Mouse (Mus musculus): ENCODE results near the gene Atpaf2. TPM values are rescaled to one million over a fixed set of nuclear protein-coding genes. Genes with fewer than 3 reads are reported as not detected.
A peak's percentile ranks its signal among the peaks of the same experiment; 100 is the strongest.

Atpaf2 gene
- polyA plus RNA-seq, 1 experiment from 2014 or later: 22.6 TPM

DNA sequence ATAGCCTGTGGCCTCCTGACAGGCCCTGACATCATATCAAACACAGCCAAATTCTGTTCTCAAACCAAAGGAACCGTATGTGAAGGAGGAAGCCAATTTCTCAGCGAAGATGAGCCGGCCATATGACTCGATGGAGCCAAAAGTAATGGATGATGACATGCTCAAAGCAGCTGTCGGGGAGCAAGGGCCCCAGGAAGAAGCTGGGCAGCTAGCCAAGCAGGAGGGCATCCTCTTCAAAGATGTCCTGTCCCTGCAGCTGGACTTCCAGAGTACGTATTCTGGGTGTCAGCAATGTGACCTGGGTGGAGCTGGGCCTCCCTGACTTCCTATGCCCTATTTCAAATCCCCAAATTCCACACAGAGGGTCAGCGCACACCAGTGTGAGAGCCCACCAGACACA is 59.7 kb downstream of the Atpaf2 start:
- 60% methylated on average over 7 of the region's 7 CpGs for WGBS (ENCODE audit: insufficient replicate concordance)
- Histone ChIP-seq H3K27me3 (ENCODE audit: insufficient read depth, low read length) (no peaks in the 10 kb centered on the region), H3K4me2 (ENCODE audit: low read depth, low read length) (no peak overlapping the region), H3K4me1 (ENCODE audit: insufficient read depth) (peaks cover 5% of the 10 kb centered on the region; the same call in 1 of the 2 replicates), H3K36me3 (replicated peaks; ENCODE audit: insufficient read depth, low read length) (no peaks in the 10 kb centered on the region), H3K9me3 (ENCODE audit: low read length) (no peaks in the 10 kb centered on the region), H3K4me3 (ENCODE audit: low read depth, low read length) (no peak overlapping the region), H3K9ac (replicated peaks) (no peak overlapping the region), H3K27ac (ENCODE audit: low read depth) (no peak overlapping the region)
- DNase-seq (no peak), ATAC-seq (no peak)
- TF ChIP-seq CTCF (IDR thresholded peaks at IDR 0.05; ENCODE audit: low read depth) (no peak), EP300 (IDR thresholded peaks at IDR 0.05; ENCODE audit: low read depth) (no peak)

DNA sequence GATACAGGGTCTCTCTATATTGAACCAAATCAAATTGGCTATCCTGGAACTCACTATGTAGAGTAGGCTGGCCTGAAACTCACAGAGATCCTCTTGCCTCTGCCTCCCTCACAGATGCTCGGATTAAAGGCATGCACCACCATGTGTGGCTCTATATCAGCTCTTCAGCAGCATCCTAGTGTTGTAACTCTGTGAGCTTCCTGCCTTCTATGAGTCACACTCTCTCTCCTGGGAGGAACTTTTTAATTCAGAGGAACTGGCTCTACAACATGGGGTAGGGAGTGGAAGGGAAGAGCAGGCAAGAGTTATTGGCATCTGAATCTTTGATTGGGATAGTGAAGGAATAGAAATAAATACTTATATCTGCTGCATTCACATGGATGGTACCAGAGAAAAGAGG is 61.1 kb downstream of the Atpaf2 start:
- Histone ChIP-seq H3K4me3 (ENCODE audit: low read depth, low read length) (no peak overlapping the region), H3K4me1 (ENCODE audit: insufficient read depth) (peaks cover 9% of the 10 kb centered on the region; the same call in 1 of the 2 replicates), H3K9ac (replicated peaks) (no peak overlapping the region), H3K9me3 (ENCODE audit: low read length) (no peaks in the 10 kb centered on the region), H3K27ac (ENCODE audit: low read depth) (no peak overlapping the region), H3K27me3 (ENCODE audit: insufficient read depth, low read length) (no peaks in the 10 kb centered on the region), H3K36me3 (replicated peaks; ENCODE audit: insufficient read depth, low read length) (no peaks in the 10 kb centered on the region), H3K4me2 (ENCODE audit: low read depth, low read length) (no peak overlapping the region)
- no peak for DNase-seq
- no peak for TF ChIP-seq CTCF (IDR thresholded peaks at IDR 0.05; ENCODE audit: low read depth)
- 41% methylated on average over 1 of the region's 1 CpGs for WGBS (ENCODE audit: insufficient replicate concordance)
- no peak for ATAC-seq

GRCm38 (mm10) chr11:60355952-60356351 is 62.3 kb downstream of the Atpaf2 start:
- H3K27ac ChIP-seq (ENCODE audit: low read depth): peak overlapping the region; percentile 66; the same call in 1 of the 2 replicates
- H3K9ac ChIP-seq (replicated peaks): no peak overlapping the region
- TF ChIP-seq EP300 (IDR thresholded peaks at IDR 0.05; ENCODE audit: low read depth) (no peak; the same call in 1 of the 2 replicates), CTCF (IDR thresholded peaks at IDR 0.05; ENCODE audit: low read depth) (no peak)
- H3K36me3 ChIP-seq (replicated peaks; ENCODE audit: insufficient read depth, low read length): no peaks in the 10 kb centered on the region
- no peak overlapping the region for H3K4me3 ChIP-seq (ENCODE audit: low read depth, low read length)
- ATAC-seq (no peak), DNase-seq (no peak)
- H3K27me3 ChIP-seq (ENCODE audit: insufficient read depth, low read length): no peaks in the 10 kb centered on the region
- H3K9me3 ChIP-seq (ENCODE audit: low read length): no peaks in the 10 kb centered on the region
- WGBS (ENCODE audit: insufficient replicate concordance): 41% methylated on average over 2 of the region's 2 CpGs
- no peak overlapping the region for H3K4me2 ChIP-seq (ENCODE audit: low read depth, low read length)
- peaks cover 16% of the 10 kb centered on the region; the same call in 1 of the 2 replicates for H3K4me1 ChIP-seq (ENCODE audit: insufficient read depth)

GRCm38 (mm10) chr11:60352559-60353411 is 65.5 kb downstream of the Atpaf2 start, which contains the start of the genes Tom1l2 and Drc3:
Tom1l2 (minus strand) TSS chr11:60352905.
Drc3 (plus strand) TSS chr11:60353329.
- WGBS (ENCODE audit: insufficient replicate concordance): 2% methylated on average over 53 of the region's 57 CpGs
- H3K9me3 ChIP-seq (ENCODE audit: low read length): no peaks in the 10 kb centered on the region

GRCm38 (mm10) chr11:60351925-60352371 is 66.3 kb downstream of the Atpaf2 start:
- DNase-seq (no peak), ATAC-seq (no peak)
- peak overlapping the region; percentile 75 for H3K9ac ChIP-seq (replicated peaks)
- peak overlapping the region; percentile 67 for H3K4me3 ChIP-seq (ENCODE audit: low read depth, low read length)
- no peaks in the 10 kb centered on the region for H3K9me3 ChIP-seq (ENCODE audit: low read length)
- TF ChIP-seq EP300 (IDR thresholded peaks at IDR 0.05; ENCODE audit: low read depth) (no peak), CTCF (IDR thresholded peaks at IDR 0.05; ENCODE audit: low read depth) (no peak)
- peak overlapping the region; percentile 83 for H3K4me2 ChIP-seq (ENCODE audit: low read depth, low read length)
- peaks cover 16% of the 10 kb centered on the region; the same call in 1 of the 2 replicates for H3K4me1 ChIP-seq (ENCODE audit: insufficient read depth)
- WGBS (ENCODE audit: insufficient replicate concordance): 20% methylated on average over 11 of the region's 11 CpGs
- H3K27ac ChIP-seq (ENCODE audit: low read depth): peak overlapping the region; percentile 89
- H3K36me3 ChIP-seq (replicated peaks; ENCODE audit: insufficient read depth, low read length): no peaks in the 10 kb centered on the region
- no peaks in the 10 kb centered on the region for H3K27me3 ChIP-seq (ENCODE audit: insufficient read depth, low read length)

More at GRCm38 (mm10) chr11:60352559-60353411, 65.5 kb downstream of the Atpaf2 start, which contains the start of the genes Tom1l2 and Drc3:
- Histone ChIP-seq H3K4me1 (ENCODE audit: insufficient read depth) (peaks cover 16% of the 10 kb centered on the region; the same call in 1 of the 2 replicates), H3K4me3 (ENCODE audit: low read depth, low read length) (peak within 1 kb of the TSS; percentile 67), H3K27me3 (ENCODE audit: insufficient read depth, low read length) (no peaks in the 10 kb centered on the region), H3K4me2 (ENCODE audit: low read depth, low read length) (peak within 1 kb of the TSS; percentile 83), H3K9ac (replicated peaks) (peak within 1 kb of the TSS; percentile 75), H3K36me3 (replicated peaks; ENCODE audit: insufficient read depth, low read length) (no peaks in the 10 kb centered on the region), H3K27ac (ENCODE audit: low read depth) (peak within 1 kb of the TSS; percentile 89)
- TF ChIP-seq CTCF (IDR thresholded peaks at IDR 0.05; ENCODE audit: low read depth) (no peak), EP300 (IDR thresholded peaks at IDR 0.05; ENCODE audit: low read depth) (peak; percentile 73)
- ATAC-seq: peak; percentile 97
- peak; percentile 99 for DNase-seq

DNA sequence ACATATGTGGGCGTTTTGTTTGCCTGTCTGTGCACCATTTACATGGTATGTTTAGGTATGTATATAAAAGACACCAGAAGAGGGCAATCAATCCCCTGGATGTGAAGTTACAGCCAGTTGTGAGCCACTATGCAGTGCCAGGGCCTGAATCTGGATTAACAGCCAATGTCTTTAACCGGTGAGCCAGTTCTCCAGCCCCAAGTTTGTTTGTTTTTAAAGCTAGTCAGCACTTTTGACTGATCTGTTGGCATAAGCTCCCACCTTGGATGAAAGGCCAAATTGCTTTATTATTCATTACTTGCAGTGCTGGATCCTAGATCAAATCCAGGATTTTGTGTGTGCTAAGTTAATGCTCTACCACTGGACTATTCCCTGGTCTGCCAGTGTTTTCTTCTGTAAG is 66.9 kb downstream of the Atpaf2 start:
- Histone ChIP-seq H3K27ac (ENCODE audit: low read depth) (peak overlapping the region; percentile 89), H3K4me1 (ENCODE audit: insufficient read depth) (peaks cover 15% of the 10 kb centered on the region; the same call in 1 of the 2 replicates), H3K36me3 (replicated peaks; ENCODE audit: insufficient read depth, low read length) (no peaks in the 10 kb centered on the region), H3K4me3 (ENCODE audit: low read depth, low read length) (peak overlapping the region; percentile 67), H3K4me2 (ENCODE audit: low read depth, low read length) (peak overlapping the region; percentile 83), H3K9ac (replicated peaks) (no peak overlapping the region), H3K27me3 (ENCODE audit: insufficient read depth, low read length) (no peaks in the 10 kb centered on the region), H3K9me3 (ENCODE audit: low read length) (no peaks in the 10 kb centered on the region)
- ATAC-seq (no peak), DNase-seq (no peak)
- TF ChIP-seq CTCF (IDR thresholded peaks at IDR 0.05; ENCODE audit: low read depth) (peak; percentile 38; the same call in 1 of the 2 replicates), EP300 (IDR thresholded peaks at IDR 0.05; ENCODE audit: low read depth) (no peak)
- WGBS (ENCODE audit: insufficient replicate concordance): 67% methylated on average over 2 of the region's 2 CpGs

Other genes starting within 250 kb of the Atpaf2 start
- 21.4 and 31.0 TPM in 2 replicates for gene Srebf1, start 195.9 kb downstream of the Atpaf2 start, polyA plus RNA-seq (2015; fragmentation: Nextera tagmentation; extraction: Ambion mirVana)
- gene Tom1l2, start 65.6 kb downstream of the Atpaf2 start, polyA plus RNA-seq (2015; fragmentation: Nextera tagmentation; extraction: Ambion mirVana): 3.0 and 3.6 TPM in 2 replicates
- 0.54 and 0.56 TPM in 2 replicates for gene Drc3, start 65.1 kb downstream of the Atpaf2 start, polyA plus RNA-seq (2015; fragmentation: Nextera tagmentation; extraction: Ambion mirVana)
- gene Gid4, start 1.3 kb downstream of the Atpaf2 start, polyA plus RNA-seq (2015; fragmentation: Nextera tagmentation; extraction: Ambion mirVana): 5.1 and 5.6 TPM in 2 replicates
- 25.1 and 25.9 TPM in 2 replicates for gene Drg2, start 36.1 kb upstream of the Atpaf2 start, polyA plus RNA-seq (2015; fragmentation: Nextera tagmentation; extraction: Ambion mirVana)
- gene Myo15, start 50.9 kb upstream of the Atpaf2 start, polyA plus RNA-seq (2015; fragmentation: Nextera tagmentation; extraction: Ambion mirVana): 0.06 and 0.09 TPM in 2 replicates
- gene Alkbh5, start 117.9 kb upstream of the Atpaf2 start, polyA plus RNA-seq (2015; fragmentation: Nextera tagmentation; extraction: Ambion mirVana): 16.7 and 19.1 TPM in 2 replicates